ENCODE assay signal across 24 mouse cellular contexts in genomic region chr7:113261690-113262089, GRCm38 (mm10). TPM values are rescaled to one million over a fixed set of nuclear protein-coding genes. Genes with fewer than 3 reads are reported as not detected.
DNase-seq lines count a peak whose midpoint lies in the region; ATAC-seq and TF ChIP-seq lines count a peak whose summit lies in the region.
"Had no signal": no experiment of that assay in that cellular context is flagged by ENCODE, and none has a peak within 500 bp of the region (broad histone marks: within the 10 kb centered on the region; RNA-seq: fewer than 3 reads in every experiment).

No protein-coding gene starts in this region.

- 27% methylated on average over 3 of the region's 3 CpGs for WGBS in liver, adult 2 months
- 13% methylated on average over 3 of the region's 3 CpGs for WGBS in limb, embryonic 12.5 days

- peak; percentile 88 for DNase-seq in liver, adult 2 months (ENCODE audit: extremely low read depth, low read depth, low spot score)
- no peak for DNase-seq in liver
- peak; percentile 47 for DNase-seq in MN1 (ENCODE audit: low spot score)
- no peak for DNase-seq in thymus, postnatal 36 days
- DNase-seq in adrenal gland, postnatal 4 days (ENCODE audit: low spot score in 2 of 2), result no peak
- DNase-seq: adrenal gland, adult 8-10 months; cerebellum, adult 8-10 months; cerebellum, postnatal 36 days; embryo, embryonic 11 days; gastrocnemius, adult 2 months; kidney, adult 9 months; kidney, postnatal 14 days; lung, adult 18-20 months; lung, postnatal 10 days; thymus, postnatal 14 days had no signal

- peaks cover 22% of the 10 kb centered on the region; the same call in 1 of the 2 replicates for H3K79me2 ChIP-seq in liver, adult 2 months (ENCODE audit: control insufficient read depth, insufficient read depth, low read length)

- no peak overlapping the region for H3K4me3 ChIP-seq in liver, adult 2 months (ENCODE audit: insufficient read depth, low read depth, low read length)
- H3K4me3 ChIP-seq in ES-Bruce4 (ENCODE audit: low read depth, low read length), result peak overlapping the region; percentile 72
- H3K4me3 ChIP-seq in limb, embryonic 12.5 days (replicated peaks), result no peak overlapping the region
- H3K4me3 ChIP-seq: embryonic facial prominence, embryonic 13.5 days; erythroblast, embryonic 14.5 days; forebrain, embryonic 13.5 days; gastrocnemius, adult 2 months; heart, embryonic 13.5 days; hindbrain, embryonic 12.5 days; limb, embryonic 15.5 days had no signal

- ATAC-seq in limb, embryonic 12.5 days (ENCODE audit: insufficient number of reproducible peaks, insufficient read depth, low FRiP score, low TSS enrichment, low read depth), result no peak
- ATAC-seq: forebrain, embryonic 13.5 days had no signal

- TF ChIP-seq CTCF in liver, adult 2 months (IDR thresholded peaks at IDR 0.05; ENCODE audit: low read depth, low read length), result no peak
- TF ChIP-seq CTCF in ES-Bruce4 (IDR thresholded peaks at IDR 0.05; ENCODE audit: low read depth, low read length), result no peak

- H3K27ac ChIP-seq in liver, adult 2 months (replicated peaks; ENCODE audit: insufficient read depth, low read depth, low read length), result peak overlapping the region; percentile 50; the same call in 1 of the 2 replicates
- peak overlapping the region; percentile 100 for H3K27ac ChIP-seq in ES-Bruce4 (ENCODE audit: insufficient read depth, low read length)
- H3K27ac ChIP-seq in limb, embryonic 12.5 days, result 0 out of 2 replicates have a peak overlapping the region, but pooled peaks have one; percentile 2
- H3K27ac ChIP-seq: embryonic facial prominence, embryonic 13.5 days; forebrain, embryonic 13.5 days; heart, embryonic 13.5 days; hindbrain, embryonic 12.5 days; limb, embryonic 15.5 days had no signal

- no peak overlapping the region for H3K4me2 ChIP-seq in limb, embryonic 12.5 days
- H3K4me2 ChIP-seq: embryonic facial prominence, embryonic 13.5 days; forebrain, embryonic 13.5 days; heart, embryonic 13.5 days; hindbrain, embryonic 12.5 days; limb, embryonic 15.5 days; midbrain, embryonic 11.5 days had no signal

- peaks cover 13% of the 10 kb centered on the region for H3K4me1 ChIP-seq in liver, adult 2 months (ENCODE audit: control insufficient read depth, insufficient read depth, low read length)
- peaks cover 11% of the 10 kb centered on the region for H3K4me1 ChIP-seq in ES-Bruce4 (ENCODE audit: control insufficient read depth, insufficient read depth, low read length)
- H3K4me1 ChIP-seq in limb, embryonic 12.5 days (replicated peaks), result peaks cover 30% of the 10 kb centered on the region

- H3K9ac ChIP-seq in liver, adult 2 months (ENCODE audit: low read depth, low read length), result no peak overlapping the region
- peak overlapping the region; percentile 92 for H3K9ac ChIP-seq in ES-Bruce4 (ENCODE audit: low read depth, poor library complexity, severe bottlenecking)
- no peak overlapping the region for H3K9ac ChIP-seq in limb, embryonic 12.5 days (replicated peaks)
- H3K9ac ChIP-seq: embryonic facial prominence, embryonic 13.5 days; forebrain, embryonic 13.5 days; heart, embryonic 13.5 days; hindbrain, embryonic 12.5 days; limb, embryonic 15.5 days had no signal

- no peak for TF ChIP-seq EP300 in ES-Bruce4 (IDR thresholded peaks at IDR 0.05; ENCODE audit: insufficient read depth, low read depth, low read length)

- H3K27me3 ChIP-seq in liver, adult 2 months (ENCODE audit: control insufficient read depth, insufficient read depth, low read length), result no peaks in the 10 kb centered on the region
- H3K27me3 ChIP-seq in ES-Bruce4 (ENCODE audit: control insufficient read depth, insufficient read depth, low read length, poor library complexity, severe bottlenecking), result no peaks in the 10 kb centered on the region
- H3K27me3 ChIP-seq in limb, embryonic 12.5 days, result no peaks in the 10 kb centered on the region
- H3K27me3 ChIP-seq: embryonic facial prominence, embryonic 13.5 days; forebrain, embryonic 13.5 days; heart, embryonic 13.5 days; hindbrain, embryonic 12.5 days; limb, embryonic 15.5 days had no signal

- TF ChIP-seq POLR2A in liver, adult 2 months (IDR thresholded peaks at IDR 0.05; ENCODE audit: extremely low read depth, insufficient read depth, low read length), result no peak
- no peak for TF ChIP-seq POLR2A in ES-Bruce4 (IDR thresholded peaks at IDR 0.05; ENCODE audit: insufficient read depth, low read length)

- H3K9me3 ChIP-seq in ES-Bruce4 (replicated peaks; ENCODE audit: control insufficient read depth, insufficient read depth, low read length, poor library complexity, severe bottlenecking), result no peaks in the 10 kb centered on the region
- no peaks in the 10 kb centered on the region for H3K9me3 ChIP-seq in limb, embryonic 12.5 days
- H3K9me3 ChIP-seq: embryonic facial prominence, embryonic 13.5 days; forebrain, embryonic 13.5 days; heart, embryonic 13.5 days; hindbrain, embryonic 12.5 days; limb, embryonic 15.5 days had no signal

- no peaks in the 10 kb centered on the region for H3K36me3 ChIP-seq in liver, adult 2 months (ENCODE audit: control insufficient read depth, insufficient read depth, low read length)
- peaks cover 5% of the 10 kb centered on the region; the same call in 1 of the 2 replicates for H3K36me3 ChIP-seq in ES-Bruce4 (ENCODE audit: control insufficient read depth, insufficient read depth, low read length, poor library complexity, severe bottlenecking)
- H3K36me3 ChIP-seq in limb, embryonic 12.5 days, result no peaks in the 10 kb centered on the region
- H3K36me3 ChIP-seq: embryonic facial prominence, embryonic 13.5 days; heart, embryonic 13.5 days; hindbrain, embryonic 12.5 days; limb, embryonic 15.5 days had no signal

RNA-seq across cellular contexts. Expression of gene Arntl, which starts 54.4 kb away (rescaled TPM):
- 1.3 and 2.2 TPM in 2 replicates for total RNA-seq in liver, adult 2 months (2014; rRNA removed)
- 8.0 and 10.0 TPM in 2 replicates for polyA plus RNA-seq in liver, adult 2 months (2012; rRNA removed)
- 13.3 and 13.8 TPM in 2 replicates for polyA plus RNA-seq in ES-Bruce4 (2011; ENCODE audit: insufficient read depth, insufficient read length, low read depth, missing spikeins)
- polyA plus RNA-seq in limb, embryonic 12.5 days (2016; fragmentation: Nextera tagmentation; extraction: Ambion mirVana), result 7.4 and 7.9 TPM in 2 replicates
- 10 to 100 TPM; 27.1 to 31.5 TPM for total RNA-seq in adrenal gland, postnatal 4 days (2021)

Comparison
In these comparisons a context has a peak if more than half of its experiments do, and no peak if none do; other contexts are left out.
1. DNase-seq: peak in liver, adult 2 months (single experiment) and MN1 (single experiment); none in liver (single experiment), thymus, postnatal 36 days (0 of 2) and adrenal gland, postnatal 4 days (0 of 2).
2. H3K27ac ChIP-seq: peak in every context shown above with its lines; median percentile 100 in ES-Bruce4; 50 in liver, adult 2 months; 2 in limb, embryonic 12.5 days.